Mouse (Mus musculus) G1E (cell line): ENCODE results near the gene Tnfrsf1b.

Source experiments
- CTCF ChIP-seq: IDR thresholded peaks from 2 replicates; pipeline ENCODE4 v1.5.1; 2012; ENCODE audit warnings: low read depth, low read length, inconsistent platforms, mixed read lengths
- GATA1 ChIP-seq: IDR thresholded peaks from 2 replicates; pipeline ENCODE4 v1.6.1; 2012; ENCODE audit warnings: borderline replicate concordance, low read length, inconsistent platforms, mixed read lengths
- GATA2 ChIP-seq: IDR thresholded peaks from 2 replicates; pipeline ENCODE4 v1.6.1; 2012; ENCODE audit warnings: low read depth, low read length, inconsistent platforms, borderline replicate concordance
- POLR2AphosphoS5 ChIP-seq: IDR thresholded peaks from 2 replicates; pipeline ENCODE4 v1.6.1; 2012; ENCODE audit warnings: low read depth, low read length, inconsistent platforms; ENCODE audit not compliant: insufficient replicate concordance
- TAL1 ChIP-seq: conservative IDR thresholded peaks from 2 replicates; pipeline ENCODE4 v1.6.1; 2012; ENCODE audit warnings: low read depth, low read length, inconsistent platforms, mixed read lengths

GRCm38 (mm10) chr4:145213999-145214785 is 32.5 kb downstream of the Tnfrsf1b start:
- peak; percentile 52 for TF ChIP-seq CTCF
- TF ChIP-seq GATA2 = no peak
- TF ChIP-seq GATA1 = no peak
- TF ChIP-seq TAL1 = no peak
- no peak for TF ChIP-seq POLR2AphosphoS5
